Mouse (Mus musculus): ENCODE measurements at regions not wholly inside any gene's neighbourhood (a gene's known extent, or its start where the extent isn't known, plus 50 kb on each side); places are given as distances from the start of the nearest gene placed in this dataset.

GRCm38 (mm10) chr8:17863388-17863787, 1114.7 kb downstream of the Defb40 start:
- Histone ChIP-seq H3K9ac (ENCODE audit: low read length) (no peak overlapping the region), H3K36me3 (ENCODE audit: control insufficient read depth, insufficient read depth, low read length) (no peaks in the 10 kb centered on the region), H3K4me3 (ENCODE audit: low read depth, low read length) (no peak overlapping the region), H3K27me3 (ENCODE audit: control insufficient read depth, insufficient read depth, low read length) (no peaks in the 10 kb centered on the region), H3K9me3 (ENCODE audit: control insufficient read depth, low read length) (no peaks in the 10 kb centered on the region), H3K27ac (ENCODE audit: low read depth, low read length) (no peak overlapping the region), H3K4me1 (ENCODE audit: control insufficient read depth, insufficient read depth, low read length) (no peaks in the 10 kb centered on the region), H3K4me2 (no peak overlapping the region)
- ATAC-seq (ENCODE audit: low FRiP score) (no peak), DNase-seq (ENCODE audit: low spot score, missing footprints) (no peak)
- 93% methylated on average over 2 of the region's 2 CpGs for WGBS
